Comparison of ENCODE assay signal across 9 mouse cellular contexts in the genomic region with DNA sequence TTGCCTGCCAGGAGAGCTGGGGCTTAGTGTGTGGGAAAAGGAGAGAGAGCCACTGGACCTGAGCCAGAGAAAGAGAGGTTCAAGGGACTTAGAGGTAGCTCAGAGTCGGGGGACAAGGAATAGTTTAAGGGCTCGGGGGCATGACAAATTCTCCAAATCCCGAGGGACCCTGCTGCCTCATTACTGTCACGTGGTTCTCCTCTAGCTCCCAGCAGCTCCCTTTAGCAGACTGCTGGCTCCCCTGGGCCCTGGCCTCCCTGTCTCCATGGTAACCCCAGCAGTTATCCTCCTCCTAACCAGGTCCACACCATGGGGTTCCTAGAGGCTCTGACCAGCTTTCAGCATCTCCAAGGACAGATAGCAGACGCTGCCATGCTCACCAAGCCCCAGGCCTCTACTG. TPM values are rescaled to one million over a fixed set of nuclear protein-coding genes. Genes with fewer than 3 reads are reported as not detected.
A peak's percentile ranks its signal among the peaks of the same experiment; 100 is the strongest.
DNase-seq lines count a peak whose midpoint lies in the region; ATAC-seq and TF ChIP-seq lines count a peak whose summit lies in the region.
"Had no signal": no experiment of that assay in that cellular context is flagged by ENCODE, and none has a peak within 500 bp of the region (broad histone marks: within the 10 kb centered on the region; RNA-seq: fewer than 3 reads in every experiment).

No protein-coding gene starts in this region.

- peaks cover 68% of the 10 kb centered on the region for H3K4me1 ChIP-seq in forebrain, embryonic 13.5 days
- peaks cover 37% of the 10 kb centered on the region for H3K4me1 ChIP-seq in midbrain, embryonic 11.5 days (ENCODE audit: control insufficient read depth, insufficient read depth, low read length)

- peak overlapping the region; percentile 94 for H3K27ac ChIP-seq in forebrain, embryonic 13.5 days
- H3K27ac ChIP-seq in midbrain, embryonic 11.5 days (ENCODE audit: low read depth, low read length) = peak overlapping the region; percentile 49

- peak overlapping the region; percentile 85 for H3K4me2 ChIP-seq in forebrain, embryonic 13.5 days
- H3K4me2 ChIP-seq in midbrain, embryonic 11.5 days = peak overlapping the region; percentile 74

- H3K36me3 ChIP-seq in C2C12 (ENCODE audit: control insufficient read depth, insufficient read depth) = no peaks in the 10 kb centered on the region
- peaks cover 21% of the 10 kb centered on the region for H3K36me3 ChIP-seq in forebrain, embryonic 13.5 days (ENCODE audit: poor library complexity, severe bottlenecking)
- no peaks in the 10 kb centered on the region for H3K36me3 ChIP-seq in midbrain, embryonic 11.5 days (ENCODE audit: control insufficient read depth, insufficient read depth, low read length)

- H3K79me2 ChIP-seq in C2C12 (ENCODE audit: control insufficient read depth, insufficient read depth) = no peaks in the 10 kb centered on the region

- H3K27me3 ChIP-seq in C2C12 (ENCODE audit: control insufficient read depth, insufficient read depth, insufficient read length) = peaks cover 3% of the 10 kb centered on the region
- peaks cover 21% of the 10 kb centered on the region for H3K27me3 ChIP-seq in forebrain, embryonic 13.5 days
- H3K27me3 ChIP-seq in midbrain, embryonic 11.5 days (ENCODE audit: control insufficient read depth, insufficient read depth, low read length) = peaks cover 19% of the 10 kb centered on the region

- under 1% methylated on average over 5 of the region's 5 CpGs for WGBS in forebrain, embryonic 13.5 days
- 0% methylated on average over 5 of the region's 5 CpGs for WGBS in midbrain, embryonic 11.5 days

- TF ChIP-seq CTCF in C2C12 (IDR thresholded peaks at IDR 0.05; ENCODE audit: control insufficient read depth, insufficient read depth, insufficient read length) = no peak

- H3K4me3 ChIP-seq in C2C12 (ENCODE audit: insufficient read depth, poor library complexity, severe bottlenecking) = no peak overlapping the region
- peak overlapping the region; percentile 72 for H3K4me3 ChIP-seq in forebrain, embryonic 13.5 days
- peak overlapping the region; percentile 59; the same call in 1 of the 2 replicates for H3K4me3 ChIP-seq in midbrain, embryonic 11.5 days (ENCODE audit: low read depth, low read length)

- peak; percentile 89 for DNase-seq in MN1 (ENCODE audit: low spot score)
- DNase-seq in midbrain, embryonic 11.5 days (ENCODE audit: low spot score, missing footprints) = no peak
- DNase-seq in gastrocnemius, postnatal 10 days = no peak
- DNase-seq in urinary bladder, adult 18-20 months (ENCODE audit: low spot score in 2 of 2) = no peak
- DNase-seq: gastrocnemius, postnatal 14 days had no signal

- H3K79me3 ChIP-seq in C2C12 (ENCODE audit: low read depth) = no peaks in the 10 kb centered on the region

- no peaks in the 10 kb centered on the region for H3K9me3 ChIP-seq in forebrain, embryonic 13.5 days (replicated peaks)
- no peaks in the 10 kb centered on the region for H3K9me3 ChIP-seq in midbrain, embryonic 11.5 days (ENCODE audit: control insufficient read depth, low read length)

- no peak overlapping the region for H3ac ChIP-seq in C2C12 (ENCODE audit: control insufficient read depth, insufficient read length, low read depth)

- peak overlapping the region; percentile 84 for H3K9ac ChIP-seq in forebrain, embryonic 13.5 days
- H3K9ac ChIP-seq in midbrain, embryonic 11.5 days (ENCODE audit: low read length) = 0 out of 2 replicates have a peak overlapping the region, but pooled peaks have one; percentile 10

- no peak for ATAC-seq in forebrain, embryonic 13.5 days
- peak; percentile 36; the same call in 1 of the 2 replicates for ATAC-seq in midbrain, embryonic 11.5 days (ENCODE audit: low FRiP score)
- no peak for ATAC-seq in frontal cortex, adult (ENCODE audit: low TSS enrichment)
- ATAC-seq: intestine, postnatal 0 days had no signal

TF ChIP-seq in C2C12, 6 proteins besides CTCF, POLR2A, EP300 and RAD21:
- TF ChIP-seq MAX (IDR thresholded peaks at IDR 0.05) = no peak
- peak; percentile 54 for TF ChIP-seq USF1 (IDR thresholded peaks at IDR 0.05; ENCODE audit: low read depth)

RNA-seq across cellular contexts. Expression of gene Rundc3a, which starts 2.0 kb away (rescaled TPM):
- polyA plus RNA-seq in C2C12 (2012; fragmentation: generic; extraction: Trizol) = 2.2 TPM
- 93.9 and 94.8 TPM in 2 replicates for polyA plus RNA-seq in forebrain, embryonic 13.5 days (2015; fragmentation: Nextera tagmentation; extraction: Ambion mirVana)
- 42.0 and 43.0 TPM in 2 replicates for polyA plus RNA-seq in midbrain, embryonic 11.5 days (2014; fragmentation: Nextera tagmentation; extraction: Ambion mirVana)
- 1 to 10 TPM in 1 of 2 experiments, under 1 TPM in 1; 0.87 to 1.9 TPM for total RNA-seq in gastrocnemius, postnatal 10 days (2021)

RNA-seq across cellular contexts. Expression of gene Slc25a39, which starts 12.5 kb away (rescaled TPM):
- polyA plus RNA-seq in C2C12 (2012; fragmentation: generic; extraction: Trizol) = 174 TPM
- 157 and 159 TPM in 2 replicates for polyA plus RNA-seq in forebrain, embryonic 13.5 days (2015; fragmentation: Nextera tagmentation; extraction: Ambion mirVana)
- 167 and 193 TPM in 2 replicates for polyA plus RNA-seq in midbrain, embryonic 11.5 days (2014; fragmentation: Nextera tagmentation; extraction: Ambion mirVana)
- total RNA-seq in gastrocnemius, postnatal 10 days (2021) = 10 to 100 TPM; 51.7 to 53.5 TPM

RNA-seq across cellular contexts. Expression of gene Slc4a1, which starts 29.2 kb away (rescaled TPM):
- not detected for polyA plus RNA-seq in C2C12 (2012; fragmentation: generic; extraction: Trizol)
- polyA plus RNA-seq in forebrain, embryonic 13.5 days (2015; fragmentation: Nextera tagmentation; extraction: Ambion mirVana) = 2.6 and 6.5 TPM in 2 replicates
- 30.6 and 31.3 TPM in 2 replicates for polyA plus RNA-seq in midbrain, embryonic 11.5 days (2014; fragmentation: Nextera tagmentation; extraction: Ambion mirVana)
- 10 to 100 TPM in 1 of 2 experiments, 1 to 10 TPM in 1; 2.1 to 10.7 TPM for total RNA-seq in gastrocnemius, postnatal 10 days (2021)

RNA-seq across cellular contexts. Expression of gene Grn, which starts 34.9 kb away (rescaled TPM):
- 79.1 TPM for polyA plus RNA-seq in C2C12 (2012; fragmentation: generic; extraction: Trizol)
- polyA plus RNA-seq in forebrain, embryonic 13.5 days (2015; fragmentation: Nextera tagmentation; extraction: Ambion mirVana) = 49.5 and 53.9 TPM in 2 replicates
- polyA plus RNA-seq in midbrain, embryonic 11.5 days (2014; fragmentation: Nextera tagmentation; extraction: Ambion mirVana) = 36.8 and 39.3 TPM in 2 replicates
- 10 to 100 TPM; 81.6 to 93.6 TPM for total RNA-seq in gastrocnemius, postnatal 10 days (2021)

RNA-seq across cellular contexts. Expression of gene Fam171a2, which starts 52.2 kb away (rescaled TPM):
- polyA plus RNA-seq in C2C12 (2012; fragmentation: generic; extraction: Trizol) = 6.3 TPM
- polyA plus RNA-seq in forebrain, embryonic 13.5 days (2015; fragmentation: Nextera tagmentation; extraction: Ambion mirVana) = 8.5 and 9.3 TPM in 2 replicates
- polyA plus RNA-seq in midbrain, embryonic 11.5 days (2014; fragmentation: Nextera tagmentation; extraction: Ambion mirVana) = 7.2 and 10.6 TPM in 2 replicates
- total RNA-seq in gastrocnemius, postnatal 10 days (2021) = 10 to 100 TPM; 11.7 to 12.3 TPM

Comparison
In these comparisons a context has a peak if more than half of its experiments do, and no peak if none do; other contexts are left out.
1. RNA of gene Rundc3a, which starts 2.0 kb away (polyA plus RNA-seq): 93.9 to 94.8 TPM in forebrain, embryonic 13.5 days and 42.0 to 43.0 TPM in midbrain, embryonic 11.5 days; 2.2 TPM in C2C12 (single experiment); every median in the first group is over 10 times any median in the second.